Mouse (Mus musculus) olfactory bulb, adult 2 months (tissue): ENCODE measurements around the gene Mlec.
"Not testable (repeated sequence)": the region's sequence is repeated elsewhere in the genome, so short reads cannot be mapped to it uniquely, and the experiment has no call there.

Experiments
- CTCF ChIP-seq: fragments of 200-500 bp; IDR thresholded peaks from 2 replicates; pipeline ENCODE4 v1.5.1; 2012; ENCODE audit warnings: low read depth, mild to moderate bottlenecking, low read length, moderate library complexity; ENCODE audit not compliant: insufficient read depth
- POLR2A ChIP-seq: fragments of 200-500 bp; IDR thresholded peaks from 2 replicates; pipeline ENCODE4 v1.6.1; 2012; ENCODE audit warnings: mild to moderate bottlenecking, low read depth, low read length, moderate library complexity; ENCODE audit not compliant: insufficient read depth

- not testable (repeated sequence) for TF ChIP-seq CTCF, POLR2A
Observed at GRCm38 (mm10) chr5:115161940-115162279, 3.9 kb upstream of the Mlec start.
